Mouse (Mus musculus) brain, embryonic 14.5 days (tissue): Measurements from ENCODE around the gene C2cd2l.
"Not testable (repeated sequence)": the region's sequence is repeated elsewhere in the genome, so short reads cannot be mapped to it uniquely, and the experiment has no call there.

ENCODE experiments used
- CTCF ChIP-seq: fragments of 200-500 bp; IDR thresholded peaks from 2 replicates; pipeline ENCODE4 v1.5.1; 2012; ENCODE audit warnings: inconsistent platforms, mild to moderate bottlenecking, moderate library complexity, borderline replicate concordance; ENCODE audit not compliant: insufficient read depth, insufficient read length; ENCODE audit errors: extremely low read depth
- POLR2A ChIP-seq: fragments of 200-500 bp; IDR thresholded peaks from 2 replicates; pipeline ENCODE4 v1.6.1; 2012; ENCODE audit warnings: mild to moderate bottlenecking, inconsistent platforms, borderline replicate concordance; ENCODE audit not compliant: poor library complexity, insufficient read depth, insufficient read length, severe bottlenecking; ENCODE audit errors: extremely low read depth

DNA sequence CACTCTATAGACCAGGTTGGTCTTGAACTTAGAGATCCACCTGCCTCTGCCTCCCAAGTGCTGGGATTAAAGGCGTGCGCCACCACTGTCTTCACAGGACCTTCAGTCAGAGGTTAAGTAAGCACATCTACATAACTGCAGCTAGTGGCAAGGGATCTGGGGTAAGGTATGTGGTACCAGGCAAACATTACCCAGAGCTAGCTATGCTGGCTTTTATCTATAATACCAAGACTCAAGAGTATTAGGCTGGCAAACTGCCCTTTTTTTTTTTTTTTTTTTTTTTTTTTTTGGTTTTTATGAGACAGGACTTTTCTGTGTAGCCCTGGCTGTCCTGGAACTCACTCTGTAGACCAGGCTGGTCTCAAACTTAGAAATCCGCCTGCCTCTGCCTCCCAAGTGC lies 20.1 kb downstream of the C2cd2l start:
- not testable (repeated sequence) for TF ChIP-seq CTCF, POLR2A
